ENCODE assay signal across 10 mouse cellular contexts in genomic region chr6:85339273-85339901, GRCm38 (mm10). TPM values are rescaled to one million over a fixed set of nuclear protein-coding genes. Genes with fewer than 3 reads are reported as not detected.
DNase-seq lines count a peak whose midpoint lies in the region; ATAC-seq and TF ChIP-seq lines count a peak whose summit lies in the region.
"Had no signal": no experiment of that assay in that cellular context is flagged by ENCODE, and none has a peak within 500 bp of the region (broad histone marks: within the 10 kb centered on the region; RNA-seq: fewer than 3 reads in every experiment).

No protein-coding gene starts in this region.

- H3K4me1 ChIP-seq in kidney, embryonic 15.5 days: 0 out of 2 replicates have a peak, but pooled peaks cover 3% of the 10 kb centered on the region
- peaks cover 3% of the 10 kb centered on the region; the same call in 1 of the 2 replicates for H3K4me1 ChIP-seq in E14TG2a.4 (replicated peaks; ENCODE audit: low read depth, low read length)
- H3K4me1 ChIP-seq in stomach, postnatal 0 days (replicated peaks; ENCODE audit: control insufficient read depth, insufficient read depth): no peaks in the 10 kb centered on the region
- H3K4me1 ChIP-seq: embryonic facial prominence, embryonic 13.5 days had no signal

- WGBS in kidney, embryonic 15.5 days: 70% methylated on average over 1 of the region's 1 CpGs
- 71% methylated on average over 1 of the region's 1 CpGs for WGBS in stomach, postnatal 0 days

- H3K9me3 ChIP-seq in kidney, embryonic 15.5 days (replicated peaks): no peaks in the 10 kb centered on the region
- H3K9me3 ChIP-seq in E14TG2a.4 (ENCODE audit: low read length): no peaks in the 10 kb centered on the region
- no peaks in the 10 kb centered on the region for H3K9me3 ChIP-seq in stomach, postnatal 0 days (ENCODE audit: control insufficient read depth, low read length)
- H3K9me3 ChIP-seq: embryonic facial prominence, embryonic 13.5 days had no signal

- H3K4me3 ChIP-seq in kidney, embryonic 15.5 days (replicated peaks): no peak overlapping the region
- H3K4me3 ChIP-seq in E14TG2a.4 (replicated peaks; ENCODE audit: low read length): no peak overlapping the region
- no peak overlapping the region for H3K4me3 ChIP-seq in stomach, postnatal 0 days (ENCODE audit: low read depth, low read length)
- H3K4me3 ChIP-seq: embryonic facial prominence, embryonic 13.5 days had no signal

- H3K4me2 ChIP-seq in kidney, embryonic 15.5 days: no peak overlapping the region
- H3K4me2 ChIP-seq in stomach, postnatal 0 days (replicated peaks; ENCODE audit: low read depth): no peak overlapping the region
- H3K4me2 ChIP-seq: embryonic facial prominence, embryonic 13.5 days had no signal

- peaks cover 21% of the 10 kb centered on the region; the same call in 1 of the 2 replicates for H3K36me3 ChIP-seq in kidney, embryonic 15.5 days
- H3K36me3 ChIP-seq in E14TG2a.4 (ENCODE audit: insufficient read depth, low read length): peaks cover 6% of the 10 kb centered on the region; the same call in 1 of the 2 replicates
- 0 out of 2 replicates have a peak, but pooled peaks cover 3% of the 10 kb centered on the region for H3K36me3 ChIP-seq in stomach, postnatal 0 days (ENCODE audit: control insufficient read depth, insufficient read depth, low read length)

- TF ChIP-seq CTCF in E14TG2a.4 (conservative IDR thresholded peaks at IDR 0.05; ENCODE audit: low read length): peak; percentile 42
- peak; percentile 77 for TF ChIP-seq CTCF in stomach, postnatal 0 days (IDR thresholded peaks at IDR 0.05; ENCODE audit: low read depth)

- no peak overlapping the region for H3K27ac ChIP-seq in kidney, embryonic 15.5 days
- no peak overlapping the region for H3K27ac ChIP-seq in stomach, postnatal 0 days (replicated peaks)
- H3K27ac ChIP-seq: embryonic facial prominence, embryonic 13.5 days; macrophage had no signal

- H3K9ac ChIP-seq in kidney, embryonic 15.5 days: no peak overlapping the region
- no peak overlapping the region for H3K9ac ChIP-seq in stomach, postnatal 0 days (ENCODE audit: low read length)
- H3K9ac ChIP-seq: embryonic facial prominence, embryonic 13.5 days had no signal

- no peaks in the 10 kb centered on the region for H3K27me3 ChIP-seq in kidney, embryonic 15.5 days
- H3K27me3 ChIP-seq in E14TG2a.4 (ENCODE audit: insufficient read depth, low read length): peaks cover 22% of the 10 kb centered on the region
- H3K27me3 ChIP-seq in stomach, postnatal 0 days (ENCODE audit: control insufficient read depth, insufficient read depth, low read length): no peaks in the 10 kb centered on the region
- H3K27me3 ChIP-seq: embryonic facial prominence, embryonic 13.5 days had no signal

- ATAC-seq in kidney, embryonic 15.5 days (replicated peaks; ENCODE audit: low FRiP score): no peak
- ATAC-seq in stomach, postnatal 0 days (ENCODE audit: low FRiP score, low TSS enrichment): peak; percentile 68

- peak; percentile 70 for DNase-seq in kidney, adult 11 months
- peak; percentile 79 to 83 for DNase-seq in cerebellum, adult 18-20 months
- peak; percentile 79 for DNase-seq in kidney, adult 9 months
- DNase-seq in lung, postnatal 4 days: peak; percentile 39 to 63
- DNase-seq in stomach, postnatal 0 days (ENCODE audit: low spot score): peak; percentile 73
- DNase-seq in urinary bladder, adult 2 months (ENCODE audit: low spot score): no peak

- no peak for TF ChIP-seq EP300 in stomach, postnatal 0 days (optimal IDR thresholded peaks at IDR 0.05)

RNA-seq across cellular contexts. Expression of gene Sfxn5, which starts 6.2 kb away (rescaled TPM):
- polyA plus RNA-seq in kidney, embryonic 15.5 days (2015; fragmentation: Nextera tagmentation; extraction: Ambion mirVana): 12.4 and 12.9 TPM in 2 replicates
- 8.4 and 8.9 TPM in 2 replicates for polyA plus RNA-seq in stomach, postnatal 0 days (2015; fragmentation: Nextera tagmentation; extraction: Ambion mirVana)
- polyA plus RNA-seq in urinary bladder, adult 2 months (2012; rRNA removed): 3.9 and 4.2 TPM in 2 replicates

RNA-seq across cellular contexts. Expression of gene Rab11fip5, which starts 35.0 kb away (rescaled TPM):
- polyA plus RNA-seq in kidney, embryonic 15.5 days (2015; fragmentation: Nextera tagmentation; extraction: Ambion mirVana): 12.1 and 13.8 TPM in 2 replicates
- 7.6 and 8.3 TPM in 2 replicates for polyA plus RNA-seq in stomach, postnatal 0 days (2015; fragmentation: Nextera tagmentation; extraction: Ambion mirVana)
- 56.5 and 58.1 TPM in 2 replicates for polyA plus RNA-seq in urinary bladder, adult 2 months (2012; rRNA removed)
